Mouse (Mus musculus): ENCODE results near the gene Abhd14b. TPM values are rescaled to one million over a fixed set of nuclear protein-coding genes. Genes with fewer than 3 reads are reported as not detected.

Gene Abhd14b
- polyA plus RNA-seq, 1 experiment from 2014 or later = 7.0 TPM

Other genes with a start within 250 kb of the Abhd14b start
- 23.1 and 33.6 TPM in 2 replicates for gene Ppm1m, start 247.7 kb upstream of the Abhd14b start, polyA plus RNA-seq (2015; fragmentation: Nextera tagmentation; extraction: Ambion mirVana)
- 46.7 and 52.9 TPM in 2 replicates for gene Twf2, start 244.4 kb upstream of the Abhd14b start, polyA plus RNA-seq (2015; fragmentation: Nextera tagmentation; extraction: Ambion mirVana)
- gene Tlr9, start 224.9 kb upstream of the Abhd14b start, polyA plus RNA-seq (2015; fragmentation: Nextera tagmentation; extraction: Ambion mirVana) = 0.04 and 0.08 TPM in 2 replicates
- gene Alas1, start 198.8 kb upstream of the Abhd14b start, polyA plus RNA-seq (2015; fragmentation: Nextera tagmentation; extraction: Ambion mirVana) = 168 and 187 TPM in 2 replicates
- gene Poc1a, start 166.4 kb upstream of the Abhd14b start, polyA plus RNA-seq (2015; fragmentation: Nextera tagmentation; extraction: Ambion mirVana) = 23.7 and 26.8 TPM in 2 replicates
- gene Dusp7, start 78.8 kb upstream of the Abhd14b start, polyA plus RNA-seq (2015; fragmentation: Nextera tagmentation; extraction: Ambion mirVana) = 8.9 and 13.8 TPM in 2 replicates
- gene Rpl29, start 18.0 kb upstream of the Abhd14b start, polyA plus RNA-seq (2015; fragmentation: Nextera tagmentation; extraction: Ambion mirVana) = 532 and 533 TPM in 2 replicates
- gene Acy1, start 9.1 kb upstream of the Abhd14b start, polyA plus RNA-seq (2015; fragmentation: Nextera tagmentation; extraction: Ambion mirVana) = 25.1 and 28.6 TPM in 2 replicates
- gene Abhd14a, start 219 bp downstream of the Abhd14b start, polyA plus RNA-seq (2015; fragmentation: Nextera tagmentation; extraction: Ambion mirVana) = 50.5 and 54.2 TPM in 2 replicates
- 61.8 and 73.2 TPM in 2 replicates for gene Pcbp4, start 5.8 kb downstream of the Abhd14b start, polyA plus RNA-seq (2015; fragmentation: Nextera tagmentation; extraction: Ambion mirVana)
- 0.10 and 0.14 TPM in 2 replicates for gene Gpr62, start 18.5 kb downstream of the Abhd14b start, polyA plus RNA-seq (2015; fragmentation: Nextera tagmentation; extraction: Ambion mirVana)
- gene Rrp9, start 28.5 kb downstream of the Abhd14b start, polyA plus RNA-seq (2015; fragmentation: Nextera tagmentation; extraction: Ambion mirVana) = 24.9 and 34.2 TPM in 2 replicates
- gene Parp3, start 29.5 kb downstream of the Abhd14b start, polyA plus RNA-seq (2015; fragmentation: Nextera tagmentation; extraction: Ambion mirVana) = 1.9 and 4.7 TPM in 2 replicates
- gene Iqcf1, start 52.5 kb downstream of the Abhd14b start, polyA plus RNA-seq (2015; fragmentation: Nextera tagmentation; extraction: Ambion mirVana) = not detected in 2 replicates
- gene Iqcf5, start 67.1 kb downstream of the Abhd14b start, polyA plus RNA-seq (2015; fragmentation: Nextera tagmentation; extraction: Ambion mirVana) = not detected in 2 replicates
- not detected in 2 replicates for gene Iqcf3, start 114.2 kb downstream of the Abhd14b start, polyA plus RNA-seq (2015; fragmentation: Nextera tagmentation; extraction: Ambion mirVana)
- not detected in 2 replicates for gene Iqcf4, start 123.5 kb downstream of the Abhd14b start, polyA plus RNA-seq (2015; fragmentation: Nextera tagmentation; extraction: Ambion mirVana)
- gene Iqcf6, start 179.1 kb downstream of the Abhd14b start, polyA plus RNA-seq (2015; fragmentation: Nextera tagmentation; extraction: Ambion mirVana) = not detected in 2 replicates
- gene Grm2, start 208.6 kb downstream of the Abhd14b start, polyA plus RNA-seq (2015; fragmentation: Nextera tagmentation; extraction: Ambion mirVana) = not detected in 2 replicates
- gene Tex264, start 238.5 kb downstream of the Abhd14b start, polyA plus RNA-seq (2015; fragmentation: Nextera tagmentation; extraction: Ambion mirVana) = 40.1 and 48.8 TPM in 2 replicates

Data from heart, embryonic 15.5 days (tissue).